Mouse (Mus musculus) neural tube, embryonic 11.5 days (tissue): ENCODE data around the gene Rfc1. TPM values are rescaled to one million over a fixed set of nuclear protein-coding genes. Genes with fewer than 3 reads are reported as not detected.

ENCODE experiments used
- ATAC-seq: fragments of 200-750 bp; cut with Nextera tagmentation; 2 replicates; pipeline ENCODE4 v1.8.0; 2017; ENCODE audit warnings: moderate number of reproducible peaks, mild to moderate bottlenecking, moderate TSS enrichment, moderate library complexity; ENCODE audit not compliant: insufficient read depth, low FRiP score, low TSS enrichment
- DNase-seq: peaks from one replicate; pipeline ENCODE4 v3.0.0-alpha.2; 2015; ENCODE audit warnings: low spot score
- H3K27ac ChIP-seq: fragments of 300-500 bp; sonication (generic); 2 replicates; pipeline ENCODE4 v1.5.1; 2014; ENCODE audit warnings: low read depth, mild to moderate bottlenecking, low read length
- H3K27me3 ChIP-seq: fragments of 300-500 bp; sonication (generic); 2 replicates; pipeline ENCODE4 v1.6.1; 2014; ENCODE audit warnings: mild to moderate bottlenecking, low read length, mixed read lengths; ENCODE audit not compliant: control insufficient read depth, insufficient read depth
- H3K36me3 ChIP-seq: fragments of 300-500 bp; sonication (generic); 2 replicates; pipeline ENCODE4 v1.6.1; 2014; ENCODE audit warnings: mild to moderate bottlenecking, low read length, moderate library complexity, mixed read lengths; ENCODE audit not compliant: control insufficient read depth, insufficient read depth
- H3K4me1 ChIP-seq: fragments of 300-500 bp; sonication (generic); 2 replicates; pipeline ENCODE4 v1.6.1; 2014; ENCODE audit warnings: low read length, mixed read lengths; ENCODE audit not compliant: control insufficient read depth, insufficient read depth
- H3K4me2 ChIP-seq: fragments of 300-500 bp; sonication (generic); 2 replicates; pipeline ENCODE4 v1.6.1; 2014; ENCODE audit warnings: low read depth, mild to moderate bottlenecking, moderate library complexity
- H3K4me3 ChIP-seq: fragments of 300-500 bp; sonication (generic); 2 replicates; pipeline ENCODE4 v1.5.1; 2014; ENCODE audit warnings: low read depth, low read length
- H3K9ac ChIP-seq: fragments of 300-500 bp; sonication (generic); 2 replicates; pipeline ENCODE4 v1.6.1; 2014; ENCODE audit warnings: mild to moderate bottlenecking, low read length
- H3K9me3 ChIP-seq: fragments of 300-500 bp; sonication (generic); 2 replicates; pipeline ENCODE4 v1.6.1; 2016; ENCODE audit warnings: low read length; ENCODE audit not compliant: control insufficient read depth
- WGBS: fragments of 180-500 bp; shearing (Covaris S2); extraction: QIAGEN DNeasy Blood & Tissue Kit; methylation state at CpG from one replicate; pipeline ENCODE4 v1.1.7; 2014; 5-methylcytosine and 5-hydroxymethylcytosine counted together
- polyA plus RNA-seq: library from polyadenylated mRNA; unstranded; fragments of >200 nt; fragmentation: Nextera tagmentation; extraction: Ambion mirVana; gene quantifications from 2 replicates; pipeline ENCODE4 v1.2.1, GENCODE M21; 2014

The Rfc1 gene
- 77.8 TPM in 2 replicates for polyA plus RNA-seq

DNA sequence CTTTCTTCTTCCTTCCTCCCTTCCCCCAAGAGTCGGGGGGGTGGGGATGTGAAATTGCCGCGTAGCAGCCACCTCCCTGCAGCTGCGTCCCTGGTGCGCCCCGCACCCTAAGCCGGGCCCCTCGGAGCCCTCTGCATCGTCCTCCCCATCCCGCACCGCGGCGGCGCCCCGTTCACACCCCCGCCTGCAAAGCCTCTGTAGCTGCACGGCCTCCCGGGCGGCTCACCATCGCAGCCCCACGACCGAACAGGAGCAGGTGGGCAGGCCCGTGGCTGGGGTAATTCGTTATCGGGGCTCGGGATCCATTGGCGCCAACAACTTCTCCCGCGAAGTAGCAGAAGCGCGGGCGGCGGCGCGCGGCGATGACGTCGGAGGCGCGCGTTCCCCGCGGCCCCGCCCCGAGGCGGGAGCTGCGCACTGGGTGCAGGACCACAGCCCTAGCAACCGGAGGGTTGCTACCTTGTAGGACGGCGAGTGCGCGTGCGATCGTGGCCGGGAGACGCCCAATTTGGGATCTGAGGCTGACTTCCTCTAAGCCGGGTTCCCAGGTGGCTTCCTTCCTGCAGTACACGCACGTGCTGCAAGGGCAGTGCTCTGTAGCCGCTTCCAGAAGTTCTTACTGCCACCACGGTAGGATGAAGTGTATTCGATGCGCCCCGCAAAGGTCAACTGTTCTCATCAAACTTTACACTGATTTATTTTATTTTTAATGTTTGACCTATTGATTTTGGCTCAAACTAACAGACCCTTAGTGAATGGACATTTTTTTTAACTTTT lies at the start of gene Rfc1:
Gene Rfc1 (minus strand): TSS at position 373 of the 777 bp plus-strand sequence.
- Histone ChIP-seq H3K4me3 (peak within 1 kb of the TSS; percentile 74), H3K27ac (no peak within 1 kb of the TSS), H3K9ac (peak within 1 kb of the TSS; percentile 75), H3K27me3 (no peaks in the 10 kb centered on the region), H3K4me2 (peak within 1 kb of the TSS; percentile 56), H3K36me3 (no peaks in the 10 kb centered on the region), H3K4me1 (no peaks in the 10 kb centered on the region), H3K9me3 (no peaks in the 10 kb centered on the region)
- WGBS: under 1% methylated on average over 56 of the region's 65 CpGs
- DNase-seq (peak; percentile 95), ATAC-seq (peak; percentile 96)

DNA sequence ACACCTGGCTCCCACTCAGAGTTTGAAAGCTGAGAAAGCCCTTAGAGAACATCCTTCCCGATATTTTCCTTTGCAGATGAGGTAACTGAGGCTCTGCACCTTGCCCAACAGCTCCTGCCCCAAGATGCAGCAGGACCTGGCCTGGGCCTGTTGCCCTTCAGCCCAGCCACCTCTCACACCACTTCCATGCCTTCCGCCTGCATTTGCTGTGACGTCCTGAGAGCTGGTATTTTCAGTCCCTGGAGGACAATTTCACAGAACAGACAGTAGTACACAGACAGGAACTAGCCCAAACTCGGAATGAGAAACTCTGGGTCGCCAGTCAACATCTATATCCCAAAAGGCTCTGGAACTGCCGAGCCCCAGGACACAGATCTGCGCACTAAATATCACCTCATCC lies 39.3 kb upstream of the Rfc1 start:
- Histone ChIP-seq H3K4me2 (no peak overlapping the region), H3K9ac (no peak overlapping the region), H3K27me3 (no peaks in the 10 kb centered on the region), H3K36me3 (no peaks in the 10 kb centered on the region), H3K4me3 (no peak overlapping the region), H3K9me3 (no peaks in the 10 kb centered on the region), H3K27ac (no peak overlapping the region), H3K4me1 (no peaks in the 10 kb centered on the region)
- 88% methylated on average over 7 of the region's 7 CpGs for WGBS
- ATAC-seq (no peak), DNase-seq (no peak)

GRCm38 (mm10) chr5:65371551-65371950 lies 36.1 kb upstream of the Rfc1 start:
- H3K9me3 ChIP-seq: no peaks in the 10 kb centered on the region
- WGBS: 97% methylated on average over 7 of the region's 7 CpGs

DNA sequence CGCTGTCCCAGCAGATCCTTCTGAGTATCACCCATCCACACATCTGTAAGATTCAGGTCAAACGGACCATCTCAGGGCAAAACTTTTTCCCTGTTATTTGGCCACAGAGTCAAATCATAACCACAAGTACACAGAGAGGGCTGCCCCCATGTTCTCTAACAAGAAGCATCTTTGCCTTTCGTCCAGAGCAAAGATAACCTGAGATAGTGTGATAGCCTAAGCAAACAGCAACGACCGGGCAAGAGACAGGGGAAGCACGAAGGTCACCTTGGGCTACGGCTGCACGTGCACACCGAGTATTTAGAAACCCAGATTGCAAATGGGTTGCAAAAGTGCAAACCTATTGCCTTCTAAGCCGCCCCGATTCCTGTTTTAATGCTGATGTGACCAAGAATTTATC lies 32.4 kb upstream of the Rfc1 start:
- no peak for ATAC-seq
- no peaks in the 10 kb centered on the region for H3K9me3 ChIP-seq
- 91% methylated on average over 11 of the region's 11 CpGs for WGBS

More at GRCm38 (mm10) chr5:65371551-65371950, 36.1 kb upstream of the Rfc1 start:
- no peak for ATAC-seq
- Histone ChIP-seq H3K27me3 (no peaks in the 10 kb centered on the region), H3K4me2 (no peak overlapping the region), H3K4me3 (no peak overlapping the region), H3K4me1 (no peaks in the 10 kb centered on the region), H3K9ac (no peak overlapping the region), H3K27ac (no peak overlapping the region), H3K36me3 (no peaks in the 10 kb centered on the region)
- no peak for DNase-seq

GRCm38 (mm10) chr5:65357771-65358170 lies 22.3 kb upstream of the Rfc1 start:
- H3K4me1 ChIP-seq: no peaks in the 10 kb centered on the region
- H3K4me3 ChIP-seq: no peak overlapping the region
- no peak overlapping the region for H3K4me2 ChIP-seq
- DNase-seq (no peak), ATAC-seq (no peak)
- no peak overlapping the region for H3K27ac ChIP-seq
- H3K27me3 ChIP-seq: no peaks in the 10 kb centered on the region
- 89% methylated on average over 3 of the region's 3 CpGs for WGBS
- no peaks in the 10 kb centered on the region for H3K9me3 ChIP-seq
- H3K36me3 ChIP-seq: no peaks in the 10 kb centered on the region
- no peak overlapping the region for H3K9ac ChIP-seq

More for the DNA sequence above, 32.4 kb upstream of the Rfc1 start:
- H3K4me1 ChIP-seq: no peaks in the 10 kb centered on the region
- no peak overlapping the region for H3K9ac ChIP-seq
- no peak overlapping the region for H3K4me3 ChIP-seq
- no peak overlapping the region for H3K27ac ChIP-seq
- H3K4me2 ChIP-seq: no peak overlapping the region
- H3K27me3 ChIP-seq: no peaks in the 10 kb centered on the region
- no peak for DNase-seq
- H3K36me3 ChIP-seq: no peaks in the 10 kb centered on the region

DNA sequence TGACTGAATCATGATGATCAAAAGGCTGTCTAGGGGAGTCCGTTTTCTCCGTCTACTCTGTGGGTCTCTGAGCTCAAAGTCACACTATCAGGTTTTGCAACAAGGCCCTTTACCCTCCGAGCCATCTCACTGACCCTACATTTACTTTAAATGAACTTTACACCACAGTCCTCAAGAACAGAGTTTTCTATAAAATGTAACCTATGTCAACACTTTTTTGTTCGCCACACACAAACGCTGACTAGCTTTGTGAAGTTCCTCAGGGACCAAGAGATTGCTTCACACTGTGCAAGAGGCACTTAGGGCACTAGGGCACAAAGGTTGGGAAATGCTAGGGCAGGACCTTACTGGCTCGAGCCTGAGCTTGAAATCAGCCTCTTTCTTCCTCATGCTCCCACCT lies 21.4 kb upstream of the Rfc1 start:
- Histone ChIP-seq H3K36me3 (no peaks in the 10 kb centered on the region), H3K4me3 (no peak overlapping the region), H3K4me1 (no peaks in the 10 kb centered on the region), H3K27me3 (no peaks in the 10 kb centered on the region), H3K9me3 (no peaks in the 10 kb centered on the region), H3K4me2 (no peak overlapping the region), H3K9ac (no peak overlapping the region), H3K27ac (no peak overlapping the region)
- 84% methylated on average over 6 of the region's 6 CpGs for WGBS
- DNase-seq: no peak
- ATAC-seq: no peak

GRCm38 (mm10) chr5:65354985-65355384 lies 19.5 kb upstream of the Rfc1 start:
- H3K27me3 ChIP-seq: no peaks in the 10 kb centered on the region
- 76% methylated on average over 5 of the region's 5 CpGs for WGBS

DNA sequence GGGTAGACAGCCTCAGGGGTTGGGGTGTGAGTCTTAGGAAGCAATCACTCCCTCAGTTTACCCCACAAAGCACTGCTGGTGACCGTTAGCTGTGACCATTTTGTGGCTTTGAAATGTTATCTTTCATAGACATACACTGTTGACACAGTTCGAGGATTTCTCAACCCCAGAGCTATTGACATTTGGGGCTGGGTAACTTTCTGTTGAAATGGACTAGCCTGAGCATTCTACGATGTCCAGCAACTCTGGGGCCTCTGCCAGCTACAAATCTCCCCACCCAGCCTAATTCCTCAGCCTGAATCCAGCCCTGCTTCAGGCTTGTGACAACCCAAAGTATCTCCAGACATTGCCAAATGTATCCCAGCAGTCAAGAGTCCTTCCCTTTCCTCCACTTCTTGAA lies 18.6 kb upstream of the Rfc1 start:
- Histone ChIP-seq H3K9ac (no peak overlapping the region), H3K9me3 (no peaks in the 10 kb centered on the region), H3K27ac (no peak overlapping the region), H3K36me3 (no peaks in the 10 kb centered on the region), H3K4me3 (no peak overlapping the region), H3K4me1 (no peaks in the 10 kb centered on the region), H3K4me2 (no peak overlapping the region), H3K27me3 (no peaks in the 10 kb centered on the region)
- WGBS: 87% methylated on average over 3 of the region's 3 CpGs
- ATAC-seq: no peak
- no peak for DNase-seq

More at GRCm38 (mm10) chr5:65354985-65355384, 19.5 kb upstream of the Rfc1 start:
- Histone ChIP-seq H3K36me3 (no peaks in the 10 kb centered on the region), H3K9me3 (no peaks in the 10 kb centered on the region), H3K9ac (no peak overlapping the region), H3K4me1 (no peaks in the 10 kb centered on the region), H3K4me2 (no peak overlapping the region), H3K4me3 (no peak overlapping the region), H3K27ac (no peak overlapping the region)
- DNase-seq (no peak), ATAC-seq (no peak)

- ATAC-seq: no peak
- Histone ChIP-seq H3K4me3 (no peak overlapping the region), H3K27me3 (no peaks in the 10 kb centered on the region), H3K9me3 (no peaks in the 10 kb centered on the region), H3K36me3 (no peaks in the 10 kb centered on the region), H3K4me1 (no peaks in the 10 kb centered on the region), H3K9ac (no peak overlapping the region), H3K27ac (no peak overlapping the region), H3K4me2 (no peak overlapping the region)
- WGBS: 63% methylated on average over 10 of the region's 10 CpGs
- no peak for DNase-seq
These were observed 15.0 kb upstream of the Rfc1 start for GRCm38 (mm10) chr5:65350508-65350907.
